In the genomic region with DNA sequence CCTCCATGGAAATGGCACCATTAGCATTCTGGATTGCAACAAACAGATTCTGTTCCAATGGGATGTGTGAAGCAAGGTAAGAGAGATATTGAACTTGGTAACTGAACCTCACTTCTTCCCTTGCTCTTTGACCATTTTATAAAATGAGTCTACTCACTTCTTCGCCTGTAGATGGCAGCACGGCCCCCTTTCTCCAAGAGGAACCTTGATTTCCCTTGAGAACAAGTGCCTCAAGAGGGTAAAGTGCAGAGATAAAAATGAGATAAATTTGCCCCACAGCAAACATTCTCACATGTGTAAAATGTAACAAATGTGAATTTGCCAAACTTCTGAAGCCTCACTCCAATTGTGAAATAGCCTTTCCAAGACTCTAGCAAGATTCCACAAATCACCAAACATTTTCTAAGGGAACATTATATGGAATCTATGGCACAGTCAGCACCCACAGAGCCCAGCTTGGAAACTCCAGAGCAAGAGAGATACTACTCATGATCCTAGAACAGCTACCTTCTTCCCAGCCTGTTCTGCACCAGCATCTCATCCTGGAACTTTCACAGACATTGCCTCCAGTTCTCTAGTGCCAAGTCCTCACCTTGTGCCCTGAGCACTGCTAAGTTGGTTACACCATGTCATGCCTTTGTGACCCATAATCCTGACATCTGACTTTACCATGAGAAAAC, we compare ENCODE assay signal across 8 mouse cellular contexts.
DNase-seq lines count a peak whose midpoint lies in the region; ATAC-seq lines count a peak whose summit lies in the region.

No protein-coding gene starts in this region.

- no peaks in the 10 kb centered on the region for H3K4me1 ChIP-seq in heart, embryonic 10.5 days

- H3K27ac ChIP-seq in heart, embryonic 10.5 days: no peak overlapping the region

- WGBS in heart, embryonic 10.5 days: 5% methylated on average over 2 of the region's 2 CpGs

- no peak overlapping the region for H3K4me3 ChIP-seq in heart, embryonic 10.5 days

- peak; percentile 30 for DNase-seq in heart, adult 8-10 months (ENCODE audit: low spot score)
- no peak for DNase-seq in heart, embryonic 10.5 days (ENCODE audit: low spot score)
- peak; percentile 5 to 9 for DNase-seq in B cell, adult 2 months
- DNase-seq in adrenal gland, postnatal 10 days: peak; percentile 69
- peak; percentile 54 to 68 for DNase-seq in frontal cortex, postnatal 36 days (ENCODE audit: low spot score in 2 of 2)
- DNase-seq in kidney, postnatal 4 days: peak; percentile 71 to 76
- peak; percentile 45 for DNase-seq in retina, postnatal 1 day

- H3K9me3 ChIP-seq in heart, embryonic 10.5 days: no peaks in the 10 kb centered on the region

- H3K27me3 ChIP-seq in heart, embryonic 10.5 days (ENCODE audit: insufficient read depth, poor library complexity, severe bottlenecking): peaks cover 49% of the 10 kb centered on the region

- ATAC-seq in erythroblast, adult 5-6 weeks (replicated peaks; ENCODE audit: low FRiP score, poor library complexity, severe bottlenecking): no peak

- H3K36me3 ChIP-seq in heart, embryonic 10.5 days: no peaks in the 10 kb centered on the region
